Mouse (Mus musculus): Measurements from ENCODE around the gene Atxn10. TPM values are rescaled to one million over a fixed set of nuclear protein-coding genes. Genes with fewer than 3 reads are reported as not detected.

Gene Atxn10
- total and polyA plus RNA-seq, 2 experiments from 2014 or later, result 271 to 519 TPM

DNA sequence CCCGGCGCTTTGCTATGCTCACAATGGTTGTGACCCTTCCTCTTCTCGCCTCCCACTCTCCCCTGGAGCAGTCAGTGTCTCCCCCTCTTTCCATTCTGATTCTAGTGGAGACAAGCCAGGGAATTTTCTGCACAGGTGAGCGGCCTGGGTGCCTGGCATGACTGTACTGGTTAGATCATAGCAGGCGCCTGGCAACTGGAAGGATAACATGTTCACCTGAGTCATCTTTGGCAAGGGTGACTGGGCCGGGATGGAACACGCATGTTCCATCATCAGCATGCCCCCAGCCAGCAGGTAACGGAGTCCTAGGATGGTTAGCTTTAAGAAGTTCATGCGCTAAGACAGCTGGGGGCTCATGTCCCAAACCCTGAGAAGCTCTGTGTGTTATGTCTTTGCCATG is 37.1 kb upstream of the Atxn10 start:
- Histone ChIP-seq H3K27me3 (ENCODE audit: insufficient read depth, low read length) (no peaks in the 10 kb centered on the region), H3K4me1 (ENCODE audit: insufficient read depth, low read length) (peaks cover 7% of the 10 kb centered on the region; the same call in 1 of the 2 replicates), H3K9me3 (ENCODE audit: low read length) (no peaks in the 10 kb centered on the region), H3K4me2 (ENCODE audit: low read depth, low read length, poor library complexity, severe bottlenecking) (no peak overlapping the region), H3K36me3 (ENCODE audit: insufficient read depth, low read length) (no peaks in the 10 kb centered on the region), H3K27ac (ENCODE audit: low read depth, low read length) (no peak overlapping the region), H3K9ac (replicated peaks; ENCODE audit: low read length, poor library complexity, severe bottlenecking) (no peak overlapping the region), H3K4me3 (ENCODE audit: low read depth, low read length) (no peak overlapping the region)
- 88% methylated on average over 9 of the region's 9 CpGs for WGBS
- DNase-seq (ENCODE audit: low spot score) (no peak), ATAC-seq (ENCODE audit: low FRiP score) (no peak)
- no peak for TF ChIP-seq CTCF (IDR thresholded peaks at IDR 0.05)

- Histone ChIP-seq H3K9me3 (ENCODE audit: low read length) (no peaks in the 10 kb centered on the region), H3K4me3 (ENCODE audit: low read depth, low read length) (no peak overlapping the region), H3K36me3 (ENCODE audit: insufficient read depth, low read length) (no peaks in the 10 kb centered on the region), H3K27me3 (ENCODE audit: insufficient read depth, low read length) (no peaks in the 10 kb centered on the region), H3K9ac (replicated peaks; ENCODE audit: low read length, poor library complexity, severe bottlenecking) (no peak overlapping the region), H3K4me2 (ENCODE audit: low read depth, low read length, poor library complexity, severe bottlenecking) (no peak overlapping the region), H3K27ac (ENCODE audit: low read depth, low read length) (no peak overlapping the region), H3K4me1 (ENCODE audit: insufficient read depth, low read length) (no peaks in the 10 kb centered on the region)
- DNase-seq (ENCODE audit: low spot score) (no peak), ATAC-seq (ENCODE audit: low FRiP score) (no peak)
- WGBS, result 58% methylated on average over 4 of the region's 4 CpGs
- TF ChIP-seq CTCF (IDR thresholded peaks at IDR 0.05), result no peak
Observed at GRCm38 (mm10) chr15:85303241-85303640, 32.8 kb upstream of the Atxn10 start.

GRCm38 (mm10) chr15:85303976-85304375 is 32.1 kb upstream of the Atxn10 start:
- TF ChIP-seq CTCF (IDR thresholded peaks at IDR 0.05), result no peak
- H3K4me3 ChIP-seq (ENCODE audit: low read depth, low read length), result no peak overlapping the region
- H3K9ac ChIP-seq (replicated peaks; ENCODE audit: low read length, poor library complexity, severe bottlenecking), result no peak overlapping the region
- H3K36me3 ChIP-seq (ENCODE audit: insufficient read depth, low read length), result no peaks in the 10 kb centered on the region
- H3K27me3 ChIP-seq (ENCODE audit: insufficient read depth, low read length), result no peaks in the 10 kb centered on the region
- H3K4me2 ChIP-seq (ENCODE audit: low read depth, low read length, poor library complexity, severe bottlenecking), result no peak overlapping the region
- no peaks in the 10 kb centered on the region for H3K9me3 ChIP-seq (ENCODE audit: low read length)
- H3K4me1 ChIP-seq (ENCODE audit: insufficient read depth, low read length), result no peaks in the 10 kb centered on the region
- H3K27ac ChIP-seq (ENCODE audit: low read depth, low read length), result no peak overlapping the region
- ATAC-seq (ENCODE audit: low FRiP score) (no peak), DNase-seq (ENCODE audit: low spot score) (no peak)
- 89% methylated on average over 4 of the region's 4 CpGs for WGBS

- 84% methylated on average over 2 of the region's 2 CpGs for WGBS
- TF ChIP-seq CTCF (IDR thresholded peaks at IDR 0.05), result no peak
- no peaks in the 10 kb centered on the region for H3K36me3 ChIP-seq (ENCODE audit: insufficient read depth, low read length)
- no peak overlapping the region for H3K4me2 ChIP-seq (ENCODE audit: low read depth, low read length, poor library complexity, severe bottlenecking)
- H3K27ac ChIP-seq (ENCODE audit: low read depth, low read length), result no peak overlapping the region
- no peak overlapping the region for H3K9ac ChIP-seq (replicated peaks; ENCODE audit: low read length, poor library complexity, severe bottlenecking)
- H3K27me3 ChIP-seq (ENCODE audit: insufficient read depth, low read length), result no peaks in the 10 kb centered on the region
- no peaks in the 10 kb centered on the region for H3K9me3 ChIP-seq (ENCODE audit: low read length)
- ATAC-seq (ENCODE audit: low FRiP score) (no peak), DNase-seq (ENCODE audit: low spot score) (no peak)
- no peak overlapping the region for H3K4me3 ChIP-seq (ENCODE audit: low read depth, low read length)
- H3K4me1 ChIP-seq (ENCODE audit: insufficient read depth, low read length), result no peaks in the 10 kb centered on the region
Observed at GRCm38 (mm10) chr15:85307061-85307660, 28.9 kb upstream of the Atxn10 start.

DNA sequence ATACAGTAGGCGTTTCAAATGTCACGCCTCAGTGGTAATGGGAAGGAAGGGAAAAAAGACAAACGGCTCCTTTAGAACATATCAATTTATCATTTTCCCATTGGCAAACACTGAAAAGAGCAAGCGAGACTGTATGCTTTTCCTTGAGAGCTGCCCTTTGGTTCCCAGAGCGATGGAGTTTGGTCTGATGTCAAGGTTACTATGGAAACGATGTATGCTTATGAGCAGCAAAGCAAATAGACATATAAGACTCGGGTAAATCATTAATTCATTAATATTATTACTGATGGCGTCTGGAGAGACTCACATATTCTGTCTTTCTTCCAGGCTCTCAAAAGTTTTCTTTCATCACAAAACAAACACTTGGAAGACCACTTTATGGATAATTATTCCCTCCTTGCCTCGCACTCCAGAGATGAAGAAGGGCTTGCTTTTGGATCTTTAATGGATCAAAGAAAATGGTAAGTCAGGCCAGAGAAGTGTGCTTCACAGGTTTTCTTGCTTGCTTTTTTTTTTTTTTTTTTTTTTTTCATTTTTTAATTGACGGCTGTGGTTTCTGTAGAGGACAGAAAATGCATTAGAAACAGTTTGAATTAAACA is 24.9 kb upstream of the Atxn10 start:
- Histone ChIP-seq H3K27me3 (ENCODE audit: insufficient read depth, low read length) (no peaks in the 10 kb centered on the region), H3K4me3 (ENCODE audit: low read depth, low read length) (no peak overlapping the region), H3K36me3 (ENCODE audit: insufficient read depth, low read length) (no peaks in the 10 kb centered on the region), H3K27ac (ENCODE audit: low read depth, low read length) (no peak overlapping the region), H3K9me3 (ENCODE audit: low read length) (no peaks in the 10 kb centered on the region), H3K4me1 (ENCODE audit: insufficient read depth, low read length) (no peaks in the 10 kb centered on the region), H3K4me2 (ENCODE audit: low read depth, low read length, poor library complexity, severe bottlenecking) (no peak overlapping the region), H3K9ac (replicated peaks; ENCODE audit: low read length, poor library complexity, severe bottlenecking) (no peak overlapping the region)
- ATAC-seq (ENCODE audit: low FRiP score) (no peak), DNase-seq (ENCODE audit: low spot score) (no peak)
- 54% methylated on average over 10 of the region's 10 CpGs for WGBS
- TF ChIP-seq CTCF (IDR thresholded peaks at IDR 0.05), result no peak

DNA sequence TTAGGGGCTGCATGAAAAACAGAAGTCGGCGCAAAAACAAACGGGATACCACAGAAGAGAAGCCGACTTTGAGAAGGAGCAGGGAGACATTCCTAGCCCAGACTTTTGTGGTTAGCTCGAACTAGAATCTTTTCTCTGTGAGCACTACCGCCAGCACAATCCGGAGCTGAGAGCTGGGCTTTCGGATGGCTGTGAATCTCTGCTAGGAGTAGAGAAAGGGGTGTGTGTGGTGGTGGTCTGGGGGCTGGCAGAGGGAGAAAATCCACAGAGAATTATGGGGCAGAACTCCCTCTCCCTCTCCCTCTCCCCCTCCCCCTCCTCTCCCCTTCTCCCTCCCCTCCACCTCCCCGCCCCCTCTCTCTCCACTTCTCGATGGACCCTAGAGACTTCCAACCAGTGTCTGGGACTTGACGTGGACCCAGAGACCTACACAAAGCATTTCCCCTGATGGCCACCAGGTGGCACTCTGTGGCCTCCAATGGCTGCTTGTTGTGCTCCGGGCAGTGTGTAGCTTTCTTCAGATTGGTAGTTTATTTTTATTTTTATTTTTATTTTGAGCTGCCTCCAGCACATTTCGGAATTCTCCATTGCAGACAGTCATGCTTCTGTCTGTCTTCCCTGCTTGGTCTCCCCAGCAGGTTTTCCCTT is 20.5 kb upstream of the Atxn10 start:
- no peaks in the 10 kb centered on the region for H3K9me3 ChIP-seq (ENCODE audit: low read length)
- H3K4me1 ChIP-seq (ENCODE audit: insufficient read depth, low read length), result no peaks in the 10 kb centered on the region
- no peak overlapping the region for H3K9ac ChIP-seq (replicated peaks; ENCODE audit: low read length, poor library complexity, severe bottlenecking)
- ATAC-seq (ENCODE audit: low FRiP score) (no peak), DNase-seq (ENCODE audit: low spot score) (peak; percentile 82)
- H3K36me3 ChIP-seq (ENCODE audit: insufficient read depth, low read length), result no peaks in the 10 kb centered on the region
- H3K4me2 ChIP-seq (ENCODE audit: low read depth, low read length, poor library complexity, severe bottlenecking), result no peak overlapping the region
- WGBS, result 32% methylated on average over 10 of the region's 13 CpGs
- H3K27me3 ChIP-seq (ENCODE audit: insufficient read depth, low read length), result no peaks in the 10 kb centered on the region
- no peak overlapping the region for H3K4me3 ChIP-seq (ENCODE audit: low read depth, low read length)
- no peak overlapping the region for H3K27ac ChIP-seq (ENCODE audit: low read depth, low read length)
- TF ChIP-seq CTCF (IDR thresholded peaks at IDR 0.05), result peak; percentile 93
